Mouse (Mus musculus) thymus, postnatal 14 days (tissue): ENCODE data around the gene BC025446.
A peak's percentile ranks its signal among the peaks of the same experiment; 100 is the strongest.

Experiments used
- DNase-seq: peaks from one replicate; pipeline ENCODE4 v3.0.0; 2021

The BC025446 gene

GRCm38 (mm10) chr15:75215778-75216691 is at the start of gene BC025446:
TSS of gene BC025446 (plus strand) at chr15:75216376.
- no peak for DNase-seq

- DNase-seq: peak; percentile 58
Observed at GRCm38 (mm10) chr15:75175506-75175905, 40.7 kb upstream of the BC025446 start.

GRCm38 (mm10) chr15:75186291-75186690 is 29.9 kb upstream of the BC025446 start:
- DNase-seq: no peak

DNA sequence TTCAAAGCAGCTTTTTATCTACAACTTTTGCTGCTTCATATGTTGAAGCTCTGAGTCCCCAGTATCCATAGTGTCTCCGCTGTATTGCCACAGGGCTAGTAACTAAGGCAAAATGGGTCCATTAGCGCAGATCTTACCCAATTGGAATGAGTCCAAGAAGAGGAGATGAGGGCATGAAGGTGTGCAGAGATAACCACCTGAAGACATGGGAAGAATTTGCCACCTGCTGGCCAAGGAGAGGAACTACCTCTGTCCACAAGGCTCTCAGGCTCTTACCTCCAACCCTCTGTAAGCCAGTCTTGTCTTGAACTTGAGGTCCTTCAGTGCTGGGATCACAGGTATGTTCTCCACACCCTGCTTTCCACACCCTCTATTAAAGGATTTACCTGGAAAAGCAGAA is 27.1 kb upstream of the BC025446 start:
- DNase-seq: peak; percentile 44

DNA sequence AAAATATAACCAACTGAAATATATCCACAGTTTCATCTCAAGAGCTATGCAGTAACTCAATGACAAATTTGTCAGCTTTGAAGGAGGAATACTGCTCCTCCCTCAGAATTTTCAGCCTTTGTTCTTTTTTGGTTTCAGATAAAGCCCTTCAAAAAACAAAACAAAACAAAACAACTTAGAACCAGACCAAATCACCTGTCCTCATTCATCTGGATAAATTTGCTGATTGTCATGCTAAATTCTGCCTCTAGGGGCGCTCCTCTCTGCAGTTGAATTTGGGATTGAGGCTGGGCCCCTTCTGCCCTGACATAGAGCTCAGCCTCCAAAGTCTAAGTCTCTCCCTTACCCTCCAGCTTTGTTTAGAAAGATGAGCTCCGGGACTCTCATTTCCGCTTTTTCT is 25.6 kb upstream of the BC025446 start:
- peak; percentile 42 for DNase-seq

DNA sequence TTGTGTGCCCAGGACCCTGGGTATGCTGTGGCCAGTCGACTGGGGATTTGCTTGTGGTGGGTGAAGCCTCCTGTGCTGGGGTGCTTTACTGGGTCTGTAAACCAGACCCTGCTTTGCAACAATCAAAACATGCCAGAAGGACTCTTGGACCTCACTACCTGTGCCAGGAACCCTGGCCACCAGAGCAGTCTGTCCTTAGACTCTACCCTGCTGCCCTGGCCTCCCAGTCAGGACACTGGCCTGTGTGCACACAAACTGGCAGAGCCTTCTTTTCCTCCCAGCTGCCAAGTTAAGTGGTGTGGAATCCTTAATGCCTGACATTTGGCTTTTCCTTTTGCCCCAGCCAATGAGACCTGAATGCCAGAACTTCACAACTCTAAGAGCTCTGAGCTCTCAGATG is 655 bp downstream of the BC025446 start:
- no peak for DNase-seq

DNA sequence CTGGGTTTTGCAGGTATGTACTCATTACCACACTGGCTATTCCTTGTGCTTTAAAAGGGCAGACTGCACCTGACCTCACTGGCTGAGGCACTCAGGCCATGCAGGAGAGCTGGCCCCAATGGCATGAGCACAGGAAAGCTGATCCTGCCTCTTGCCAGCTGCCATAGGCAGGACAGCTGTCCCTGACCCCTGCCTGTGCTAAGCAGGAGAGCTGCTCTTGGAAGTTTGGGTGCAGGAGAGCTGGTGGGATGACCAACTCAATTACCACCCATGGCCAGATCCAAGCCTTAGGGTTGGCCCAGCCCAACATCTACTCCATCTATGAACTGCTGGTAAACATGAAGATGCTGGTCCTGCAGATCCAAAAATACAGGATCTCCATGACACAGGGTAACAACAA is 5.8 kb downstream of the BC025446 start:
- DNase-seq: no peak

DNA sequence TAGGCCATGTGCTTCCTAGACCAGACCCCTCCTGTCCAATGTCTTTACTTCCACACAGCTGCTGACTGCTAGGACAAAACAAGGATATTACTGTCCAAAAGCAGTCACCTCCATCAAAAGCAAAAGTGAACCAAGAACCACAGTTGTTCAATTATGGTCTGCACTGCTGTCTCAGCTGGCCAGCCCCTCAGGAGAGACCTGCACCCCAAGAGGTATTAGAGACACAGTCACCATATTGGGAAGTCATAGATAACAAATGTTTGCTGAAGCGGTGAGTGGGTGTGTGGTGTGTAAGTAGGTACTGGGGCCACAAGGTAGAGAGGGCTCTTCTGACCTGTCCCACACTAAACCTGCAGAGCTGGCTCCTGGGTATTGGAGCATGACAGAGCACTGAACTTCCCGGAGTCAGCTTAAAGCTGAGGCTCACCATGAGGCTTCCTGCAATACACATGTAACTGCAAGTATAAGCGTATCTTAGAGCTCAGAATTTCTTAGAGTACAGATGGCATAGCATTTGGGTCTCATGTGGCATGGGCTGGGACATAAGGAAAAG is 21.6 kb downstream of the BC025446 start:
- DNase-seq: no peak

- DNase-seq: no peak
Observed at GRCm38 (mm10) chr15:75240558-75240957, 24.4 kb downstream of the BC025446 start.

- no peak for DNase-seq
Observed at GRCm38 (mm10) chr15:75242756-75243640, 26.8 kb downstream of the BC025446 start.

GRCm38 (mm10) chr15:75254671-75255070 is 38.5 kb downstream of the BC025446 start:
- DNase-seq: no peak

- DNase-seq: no peak
Observed at GRCm38 (mm10) chr15:75265863-75266262, 49.7 kb downstream of the BC025446 start.

- DNase-seq: no peak
Observed at GRCm38 (mm10) chr15:75266626-75267025, 50.5 kb downstream of the BC025446 start.

DNA sequence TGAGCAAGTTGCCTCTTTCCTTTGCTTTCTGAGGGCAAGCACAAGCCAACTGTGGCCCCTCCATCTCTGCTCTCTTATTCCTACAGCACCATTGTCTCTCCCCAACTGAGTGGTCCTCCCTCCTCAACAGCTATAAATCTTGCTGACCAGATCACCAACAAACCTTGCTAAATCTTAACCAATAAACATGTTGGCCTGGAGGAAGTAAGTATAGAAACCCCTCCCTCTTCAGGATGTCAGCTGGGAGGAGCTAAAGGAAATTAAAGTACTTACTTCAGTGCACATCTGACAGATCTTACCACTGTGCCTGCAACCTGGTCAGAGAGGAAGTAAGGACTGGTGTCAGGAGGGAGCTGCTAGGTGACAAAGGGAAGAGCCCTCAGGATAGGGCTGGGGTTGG is 51.9 kb downstream of the BC025446 start, which contains the start of gene Ly6f:
Gene Ly6f, plus strand, starts transcription at position 301 of the 400 bp plus-strand sequence.
- DNase-seq: no peak

DNA sequence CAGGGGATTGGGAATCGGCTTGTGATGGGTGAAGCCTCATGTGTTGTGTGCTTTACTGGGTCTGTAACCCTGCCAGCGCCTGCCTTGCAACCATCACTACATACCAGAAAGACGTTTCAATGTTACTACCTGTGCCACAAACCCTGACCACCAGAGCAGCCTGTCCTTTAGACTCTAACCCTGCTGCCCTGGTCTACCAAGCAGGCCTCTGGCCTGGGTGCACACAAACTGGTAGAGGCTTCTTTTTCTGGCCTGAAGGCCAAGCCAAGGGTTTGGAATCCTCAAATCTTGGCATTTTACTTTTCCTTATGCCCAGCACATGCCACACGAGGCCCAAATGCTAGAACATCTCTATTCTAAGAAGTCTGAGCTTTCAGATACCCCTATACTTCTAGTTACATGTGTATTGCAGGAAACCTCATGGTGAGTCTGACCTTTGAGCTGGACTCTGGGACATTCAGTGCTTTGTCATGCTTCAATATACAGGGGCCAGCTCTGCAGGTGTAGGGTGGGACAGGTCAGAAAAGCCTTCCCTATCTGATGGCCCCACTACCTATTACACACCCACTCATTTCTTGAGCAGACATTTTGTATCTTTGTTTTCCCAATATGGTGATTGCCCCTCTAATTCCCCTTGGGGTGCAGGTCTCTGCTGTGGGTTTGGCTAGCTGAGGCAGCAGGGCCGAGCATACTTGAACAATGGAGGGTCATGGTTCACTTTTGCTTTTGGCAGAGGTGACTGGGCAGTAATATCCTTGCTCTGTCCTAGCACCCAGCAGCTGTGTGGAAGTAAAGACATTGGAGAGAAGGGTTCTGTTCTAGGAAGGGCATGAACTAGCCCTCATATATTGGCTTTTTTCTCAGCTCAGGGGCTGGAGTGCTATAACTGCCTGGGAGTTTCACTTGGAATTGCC is 53.0 kb downstream of the BC025446 start:
- no peak for DNase-seq

DNA sequence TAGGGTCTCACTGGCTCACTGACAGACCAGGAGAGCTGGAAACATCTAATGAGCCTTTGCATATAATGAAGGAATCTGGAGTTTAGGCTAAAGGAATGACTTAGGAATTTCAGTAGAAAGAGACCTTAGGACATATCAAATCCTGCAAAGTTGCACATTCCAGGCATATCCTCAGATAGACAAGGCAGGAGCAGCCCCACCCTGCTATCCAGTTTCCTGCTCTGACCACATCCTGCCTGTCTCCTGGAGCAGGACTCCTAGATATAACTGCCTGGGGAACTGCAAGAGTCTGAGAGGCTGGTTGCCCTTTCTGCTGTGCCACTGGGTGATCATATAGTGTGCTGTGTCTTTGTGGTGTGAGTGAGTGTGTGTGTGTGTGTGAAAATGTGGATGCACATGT is 54.0 kb downstream of the BC025446 start:
- no peak for DNase-seq

- DNase-seq: no peak
Observed at GRCm38 (mm10) chr15:75270691-75271362, 54.7 kb downstream of the BC025446 start.

GRCm38 (mm10) chr15:75271426-75271825 is 55.2 kb downstream of the BC025446 start:
- DNase-seq: no peak

DNA sequence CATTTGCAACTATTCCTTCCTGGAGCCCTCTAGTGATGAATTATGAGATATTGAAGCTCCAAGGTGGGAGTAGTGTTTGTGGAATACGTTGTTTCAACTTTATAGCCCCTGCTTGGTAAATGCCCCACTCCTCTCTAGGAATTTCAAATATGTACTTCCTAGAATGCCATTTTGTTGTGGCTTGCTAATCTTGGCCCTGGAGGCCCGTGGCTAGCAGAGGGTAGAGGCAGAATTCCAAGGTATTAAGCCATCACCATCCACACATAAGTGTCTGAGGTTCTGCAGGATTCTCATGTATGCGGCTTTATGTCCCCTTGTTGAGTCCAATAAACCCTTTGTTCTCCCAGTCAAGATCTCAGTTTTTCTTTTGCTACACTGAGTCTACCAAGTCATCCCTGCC is 55.7 kb downstream of the BC025446 start:
- DNase-seq: no peak
